Mouse (Mus musculus): Measurements from ENCODE around the gene Scn11a. TPM values are rescaled to one million over a fixed set of nuclear protein-coding genes. Genes with fewer than 3 reads are reported as not detected.
A peak's percentile ranks its signal among the peaks of the same experiment; 100 is the strongest.

Scn11a gene
- total and polyA plus RNA-seq, 2 experiments from 2014 or later: 0.21 to 0.57 TPM

DNA sequence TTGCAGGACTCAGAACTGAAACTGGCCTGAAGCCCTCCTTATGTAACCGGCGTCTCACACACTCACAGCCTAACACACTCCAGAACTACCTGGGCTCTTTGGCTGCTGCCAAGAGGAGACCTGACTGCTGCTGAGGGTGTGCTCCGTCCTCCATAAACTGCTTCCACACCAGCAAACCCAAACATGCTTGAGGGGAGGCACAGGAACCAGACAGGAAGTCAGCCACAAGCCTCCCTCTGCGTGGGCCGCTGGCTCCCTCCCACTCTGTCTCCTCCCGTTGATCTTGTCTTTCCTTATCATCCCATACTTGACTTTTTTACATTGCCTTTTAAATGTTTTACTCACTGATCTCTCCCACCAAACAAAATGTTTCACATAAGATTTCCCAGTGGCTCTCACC, 23.8 kb downstream of the Scn11a start:
- Histone ChIP-seq H3K27me3 (ENCODE audit: insufficient read depth, low read length) (no peaks in the 10 kb centered on the region), H3K27ac (ENCODE audit: low read depth, low read length) (no peak overlapping the region), H3K9ac (no peak overlapping the region), H3K36me3 (ENCODE audit: insufficient read depth) (no peaks in the 10 kb centered on the region), H3K9me3 (ENCODE audit: low read length) (no peaks in the 10 kb centered on the region), H3K4me2 (ENCODE audit: low read depth) (no peak overlapping the region), H3K4me1 (ENCODE audit: insufficient read depth) (peaks cover 17% of the 10 kb centered on the region), H3K4me3 (ENCODE audit: low read depth, low read length) (no peak overlapping the region)
- ATAC-seq (no peak), DNase-seq (no peak)
- TF ChIP-seq CTCF (IDR thresholded peaks at IDR 0.05; ENCODE audit: low read depth): no peak
- 78% methylated on average over 6 of the region's 6 CpGs for WGBS

DNA sequence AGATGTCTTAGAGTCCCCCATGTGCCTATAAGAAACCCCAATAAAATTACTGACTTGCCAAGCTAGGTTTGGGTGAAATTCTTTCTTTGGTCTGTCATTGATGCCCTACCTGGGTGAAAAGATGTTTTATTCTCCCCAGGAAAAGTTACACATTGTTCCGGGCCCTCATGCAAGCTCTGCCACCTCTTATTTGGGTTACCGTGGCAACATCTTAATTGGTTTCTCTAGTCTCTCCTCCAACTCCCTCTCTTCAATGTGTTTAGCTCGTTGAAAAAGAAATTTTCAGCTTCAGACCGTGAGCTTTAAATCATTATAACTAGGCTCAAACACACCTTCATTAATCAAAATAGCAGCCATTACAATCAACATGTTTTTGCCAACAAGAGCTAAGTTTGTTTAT, 28.5 kb downstream of the Scn11a start:
- Histone ChIP-seq H3K36me3 (ENCODE audit: insufficient read depth) (no peaks in the 10 kb centered on the region), H3K4me2 (ENCODE audit: low read depth) (no peak overlapping the region), H3K27me3 (ENCODE audit: insufficient read depth, low read length) (no peaks in the 10 kb centered on the region), H3K9ac (no peak overlapping the region), H3K4me1 (ENCODE audit: insufficient read depth) (no peaks in the 10 kb centered on the region), H3K9me3 (ENCODE audit: low read length) (no peaks in the 10 kb centered on the region), H3K4me3 (ENCODE audit: low read depth, low read length) (no peak overlapping the region), H3K27ac (ENCODE audit: low read depth, low read length) (peak overlapping the region; percentile 64; the same call in 1 of the 2 replicates)
- peak; percentile 40 for DNase-seq
- ATAC-seq: peak; percentile 81; the same call in 1 of the 2 replicates
- no peak for TF ChIP-seq CTCF (IDR thresholded peaks at IDR 0.05; ENCODE audit: low read depth)
- WGBS: 22% methylated on average over 4 of the region's 4 CpGs

DNA sequence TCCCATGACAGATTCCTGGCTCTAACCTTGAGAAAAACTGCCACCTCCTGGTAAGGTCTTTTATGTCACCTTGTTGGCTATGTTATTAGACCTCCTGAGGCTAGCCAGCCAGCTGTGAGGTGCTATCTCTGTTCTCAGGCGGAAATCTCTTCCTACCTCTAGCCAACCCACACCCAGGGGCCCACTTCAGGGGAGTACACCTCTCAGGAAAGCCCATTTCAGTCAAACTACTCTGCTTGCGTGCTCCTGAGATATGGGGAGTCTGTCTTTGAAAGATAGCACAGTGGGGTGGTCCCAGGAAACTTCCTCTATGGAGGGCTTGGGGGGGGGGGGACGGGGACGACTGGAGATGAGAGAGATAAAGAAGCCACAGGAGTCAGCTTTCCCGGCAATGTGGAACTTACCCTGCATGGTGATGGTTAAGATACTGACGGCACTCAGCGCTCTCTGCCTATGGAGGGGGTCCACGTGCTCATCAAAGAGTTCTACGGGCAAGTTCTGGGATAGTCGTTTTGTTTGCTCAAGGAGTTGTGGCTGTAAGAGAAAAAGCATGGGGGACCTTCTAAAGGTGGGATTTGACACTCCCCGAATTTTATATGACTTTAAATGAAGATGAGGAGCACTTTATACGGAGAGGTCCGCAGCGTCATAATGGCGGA, 29.9 kb downstream of the Scn11a start:
- 90% methylated on average over 15 of the region's 15 CpGs for WGBS
- H3K4me2 ChIP-seq (ENCODE audit: low read depth): no peak overlapping the region
- H3K4me3 ChIP-seq (ENCODE audit: low read depth, low read length): no peak overlapping the region
- H3K27me3 ChIP-seq (ENCODE audit: insufficient read depth, low read length): no peaks in the 10 kb centered on the region
- no peaks in the 10 kb centered on the region for H3K4me1 ChIP-seq (ENCODE audit: insufficient read depth)
- no peak overlapping the region for H3K27ac ChIP-seq (ENCODE audit: low read depth, low read length)
- DNase-seq: no peak
- no peak for ATAC-seq
- H3K9me3 ChIP-seq (ENCODE audit: low read length): no peaks in the 10 kb centered on the region
- no peak overlapping the region for H3K9ac ChIP-seq
- no peak for TF ChIP-seq CTCF (IDR thresholded peaks at IDR 0.05; ENCODE audit: low read depth)
- no peaks in the 10 kb centered on the region for H3K36me3 ChIP-seq (ENCODE audit: insufficient read depth)

DNA sequence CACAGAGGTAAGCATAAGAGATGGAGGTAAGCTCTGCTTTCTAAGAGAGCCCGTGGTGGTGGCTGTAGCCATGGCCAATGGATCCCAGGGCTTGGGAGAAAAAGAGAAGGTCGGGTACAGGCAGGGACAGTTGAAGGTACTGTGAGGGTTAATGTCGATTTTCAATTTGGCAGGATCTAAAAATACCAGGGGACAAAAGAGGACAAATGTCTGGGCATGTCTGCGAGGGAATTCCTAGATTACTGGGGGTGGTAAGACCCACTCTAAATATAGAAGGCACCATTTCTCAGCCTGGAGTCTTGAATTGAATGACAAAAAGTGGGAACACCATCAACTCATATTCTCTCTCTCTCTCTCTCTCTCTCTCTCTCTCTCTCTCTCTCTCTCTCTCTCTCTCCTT, 30.8 kb downstream of the Scn11a start:
- no peak for ATAC-seq
- 66% methylated on average over 4 of the region's 4 CpGs for WGBS

DNA sequence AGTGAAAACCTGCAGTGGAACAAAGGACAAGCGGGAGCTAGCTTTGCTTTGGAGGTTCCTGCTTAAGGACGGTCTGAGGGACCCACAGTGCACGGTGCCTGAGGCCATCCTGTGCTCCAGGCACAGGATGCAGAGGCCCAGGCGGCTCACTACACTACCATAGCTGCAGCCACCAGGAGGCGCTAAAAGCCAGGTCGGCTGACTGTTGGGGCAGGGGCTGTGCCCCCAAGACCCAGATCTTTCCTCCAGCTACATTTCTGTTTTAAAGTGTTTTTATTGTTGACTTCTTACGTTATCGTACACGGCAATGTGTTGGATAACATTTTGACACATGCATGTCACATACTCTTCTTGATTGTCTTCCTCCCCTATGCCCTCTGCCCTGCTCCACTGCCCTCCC, 32.8 kb downstream of the Scn11a start:
- Histone ChIP-seq H3K27ac (ENCODE audit: low read depth, low read length) (no peak overlapping the region), H3K36me3 (ENCODE audit: insufficient read depth) (no peaks in the 10 kb centered on the region), H3K4me1 (ENCODE audit: insufficient read depth) (no peaks in the 10 kb centered on the region), H3K27me3 (ENCODE audit: insufficient read depth, low read length) (no peaks in the 10 kb centered on the region), H3K4me2 (ENCODE audit: low read depth) (no peak overlapping the region), H3K4me3 (ENCODE audit: low read depth, low read length) (no peak overlapping the region), H3K9me3 (ENCODE audit: low read length) (no peaks in the 10 kb centered on the region), H3K9ac (no peak overlapping the region)
- DNase-seq (no peak), ATAC-seq (no peak)
- TF ChIP-seq CTCF (IDR thresholded peaks at IDR 0.05; ENCODE audit: low read depth): peak; percentile 46; the same call in 1 of the 2 replicates
- 53% methylated on average over 9 of the region's 9 CpGs for WGBS

More for the DNA sequence above, 30.8 kb downstream of the Scn11a start:
- Histone ChIP-seq H3K4me2 (ENCODE audit: low read depth) (no peak overlapping the region), H3K4me3 (ENCODE audit: low read depth, low read length) (no peak overlapping the region), H3K27ac (ENCODE audit: low read depth, low read length) (no peak overlapping the region), H3K36me3 (ENCODE audit: insufficient read depth) (no peaks in the 10 kb centered on the region), H3K27me3 (ENCODE audit: insufficient read depth, low read length) (no peaks in the 10 kb centered on the region), H3K9ac (no peak overlapping the region), H3K4me1 (ENCODE audit: insufficient read depth) (no peaks in the 10 kb centered on the region), H3K9me3 (ENCODE audit: low read length) (no peaks in the 10 kb centered on the region)
- DNase-seq: no peak
- no peak for TF ChIP-seq CTCF (IDR thresholded peaks at IDR 0.05; ENCODE audit: low read depth)

DNA sequence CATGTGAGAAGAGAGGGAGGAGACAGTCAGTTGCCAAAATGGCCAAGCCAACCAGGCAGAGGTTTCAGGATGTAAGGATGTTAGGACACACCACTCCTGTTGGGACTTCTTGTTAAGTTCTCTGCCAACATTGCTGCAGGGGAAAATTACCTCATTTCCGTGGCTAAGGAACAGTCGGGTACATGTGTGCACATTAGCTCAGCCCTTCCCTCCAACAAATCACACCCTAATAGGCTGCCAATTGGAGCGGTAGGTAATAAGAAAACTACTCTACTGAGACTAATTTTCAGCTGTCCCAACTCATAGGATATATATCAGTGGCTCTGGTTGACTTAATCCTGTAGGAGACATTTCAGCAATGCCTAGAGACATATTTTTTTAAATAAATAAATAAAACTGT, 44.4 kb downstream of the Scn11a start:
- H3K9me3 ChIP-seq (ENCODE audit: low read length): no peaks in the 10 kb centered on the region
- ATAC-seq: no peak
- no peaks in the 10 kb centered on the region for H3K36me3 ChIP-seq (ENCODE audit: insufficient read depth)
- no peak overlapping the region for H3K27ac ChIP-seq (ENCODE audit: low read depth, low read length)
- no peak for DNase-seq
- no peak overlapping the region for H3K4me3 ChIP-seq (ENCODE audit: low read depth, low read length)
- 44% methylated on average over 3 of the region's 3 CpGs for WGBS
- H3K4me1 ChIP-seq (ENCODE audit: insufficient read depth): no peaks in the 10 kb centered on the region
- TF ChIP-seq CTCF (IDR thresholded peaks at IDR 0.05; ENCODE audit: low read depth): no peak
- no peaks in the 10 kb centered on the region for H3K27me3 ChIP-seq (ENCODE audit: insufficient read depth, low read length)
- no peak overlapping the region for H3K4me2 ChIP-seq (ENCODE audit: low read depth)
- H3K9ac ChIP-seq: no peak overlapping the region

DNA sequence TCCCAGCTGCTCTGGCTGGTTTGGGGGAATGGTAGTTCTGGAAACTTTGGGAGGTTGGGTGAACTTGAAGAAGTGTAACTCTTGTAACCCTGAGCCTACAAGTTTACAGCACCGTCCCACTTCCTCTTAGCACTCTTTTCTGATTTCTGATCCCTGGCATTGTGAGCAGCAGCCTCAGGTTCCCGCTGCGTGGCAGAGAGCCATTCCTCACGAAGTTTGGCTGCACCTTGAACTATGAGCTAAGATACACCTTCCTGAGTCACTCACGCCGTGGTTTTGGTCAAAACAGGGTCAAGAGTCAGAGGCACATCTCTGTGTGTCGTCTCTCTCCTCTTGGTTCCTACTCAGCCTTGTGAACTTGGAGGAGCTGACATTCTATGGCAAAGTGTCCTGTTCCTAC, 48.6 kb downstream of the Scn11a start:
- ATAC-seq: no peak
- WGBS: 90% methylated on average over 7 of the region's 7 CpGs
- no peak overlapping the region for H3K27ac ChIP-seq (ENCODE audit: low read depth, low read length)
- H3K4me1 ChIP-seq (ENCODE audit: insufficient read depth): no peaks in the 10 kb centered on the region
- no peak for DNase-seq
- no peaks in the 10 kb centered on the region for H3K36me3 ChIP-seq (ENCODE audit: insufficient read depth)
- H3K9ac ChIP-seq: no peak overlapping the region
- no peak overlapping the region for H3K4me3 ChIP-seq (ENCODE audit: low read depth, low read length)
- no peaks in the 10 kb centered on the region for H3K9me3 ChIP-seq (ENCODE audit: low read length)
- TF ChIP-seq CTCF (IDR thresholded peaks at IDR 0.05; ENCODE audit: low read depth): no peak
- no peak overlapping the region for H3K4me2 ChIP-seq (ENCODE audit: low read depth)
- H3K27me3 ChIP-seq (ENCODE audit: insufficient read depth, low read length): no peaks in the 10 kb centered on the region

Data from forebrain, postnatal 0 days (tissue).